Mouse (Mus musculus) CH12.LX (cell line): Measurements from ENCODE around the gene Rbfox1. TPM values are rescaled to one million over a fixed set of nuclear protein-coding genes. Genes with fewer than 3 reads are reported as not detected.

Experiments
- DNase-seq: peaks from one replicate; pipeline ENCODE4 v3.0.0-alpha.2; 2013; ENCODE audit errors: extremely low read depth
- H3K27ac ChIP-seq: 2 replicates; pipeline ENCODE4 v1.5.1; 2012; ENCODE audit warnings: low read depth, mild to moderate bottlenecking, control low read depth, moderate library complexity; ENCODE audit not compliant: insufficient read depth
- H3K27me3 ChIP-seq: replicated peaks from 2 replicates; pipeline ENCODE3; 2012; ENCODE audit warnings: inconsistent platforms
- H3K36me3 ChIP-seq, 2 experiments: replicated peaks in 1 of 2; 2 replicates each; pipeline versions ENCODE3 to v1.6.1; 2012; ENCODE audit warnings: inconsistent platforms in 1 of 2, low read length in 1 of 2, mild to moderate bottlenecking in 1 of 2, mixed read lengths in 1 of 2, moderate library complexity in 1 of 2; ENCODE audit not compliant: control insufficient read depth in 1 of 2, insufficient read depth in 1 of 2
- H3K4me1 ChIP-seq, 2 experiments: 2 replicates each; pipeline ENCODE4 v1.6.1; 2012; ENCODE audit warnings: inconsistent platforms in 1 of 2, moderate library complexity in 1 of 2; ENCODE audit not compliant: insufficient read depth in 2 of 2, control insufficient read depth in 1 of 2
- H3K4me2 ChIP-seq: 2 replicates; pipeline ENCODE4 v1.6.1; 2012; ENCODE audit warnings: low read depth, mild to moderate bottlenecking, control low read depth; ENCODE audit not compliant: poor library complexity, insufficient read depth, severe bottlenecking
- H3K4me3 ChIP-seq, 3 experiments: fragments of 150-350 bp in 1 of 3; sonication (generic) in 1 of 3; replicated peaks in 1 of 3; 2 replicates each; pipeline versions ENCODE3 to v1.5.1; 2011 to 2012; ENCODE audit warnings: low read depth in 2 of 3, low read length in 2 of 3, mild to moderate bottlenecking in 2 of 3, moderate library complexity in 2 of 3, control low read depth in 1 of 3, improper control_type of control experiment in 1 of 3, inconsistent platforms in 1 of 3, mixed read lengths in 1 of 3; ENCODE audit not compliant: poor library complexity in 1 of 3
- H3K79me2 ChIP-seq: replicated peaks from 2 replicates; pipeline ENCODE4 v1.6.1; 2012; ENCODE audit warnings: mild to moderate bottlenecking, moderate library complexity; ENCODE audit not compliant: control insufficient read depth, poor library complexity, insufficient read depth, severe bottlenecking; ENCODE audit errors: extremely low read depth
- H3K9ac ChIP-seq: 2 replicates; pipeline ENCODE4 v1.6.1; 2012; ENCODE audit warnings: low read depth, mild to moderate bottlenecking, control low read depth, moderate library complexity; ENCODE audit not compliant: insufficient read depth
- H3K9me3 ChIP-seq: replicated peaks from 2 replicates; pipeline ENCODE3; 2012; ENCODE audit warnings: low read length, inconsistent platforms, mixed read lengths
- CHD1 ChIP-seq: IDR thresholded peaks from 2 replicates; pipeline ENCODE4 v1.6.1; 2012; ENCODE audit warnings: low read depth, low read length, improper control_type of control experiment, inconsistent platforms
- CHD2 ChIP-seq: IDR thresholded peaks from 2 replicates; pipeline ENCODE4 v1.6.1; 2011; ENCODE audit warnings: low read length, improper control_type of control experiment
- CTCF ChIP-seq, 2 experiments: IDR thresholded peaks in 1 of 2; conservative IDR thresholded peaks in 1 of 2; 2 replicates each; pipeline ENCODE4 v1.5.1; 2011 to 2012; ENCODE audit warnings: low read depth in 2 of 2, low read length in 2 of 2, improper control_type of control experiment in 1 of 2, inconsistent platforms in 1 of 2, mild to moderate bottlenecking in 1 of 2, moderate library complexity in 1 of 2
- E2F4 ChIP-seq: IDR thresholded peaks from 2 replicates; pipeline ENCODE4 v1.6.1; 2011; ENCODE audit warnings: low read depth, low read length, improper control_type of control experiment; ENCODE audit not compliant: insufficient replicate concordance
- EP300 ChIP-seq: IDR thresholded peaks from 2 replicates; pipeline ENCODE4 v1.6.1; 2011; ENCODE audit warnings: low read length, improper control_type of control experiment
- ETS1 ChIP-seq: conservative IDR thresholded peaks from 2 replicates; pipeline ENCODE4 v1.6.1; 2012; ENCODE audit warnings: low read depth, mild to moderate bottlenecking, inconsistent platforms, low read length, improper control_type of control experiment, moderate library complexity
- GABPA ChIP-seq: IDR thresholded peaks from 2 replicates; pipeline ENCODE4 v1.6.1; 2012; ENCODE audit warnings: low read depth, low read length, improper control_type of control experiment, inconsistent platforms; ENCODE audit not compliant: insufficient replicate concordance
- IRF4 ChIP-seq: IDR thresholded peaks from 2 replicates; pipeline ENCODE4 v1.6.1; 2014; ENCODE audit warnings: low read depth, mild to moderate bottlenecking, inconsistent platforms, low read length, improper control_type of control experiment
- KAT2A ChIP-seq: IDR thresholded peaks from 2 replicates; pipeline ENCODE4 v1.6.1; 2012; ENCODE audit warnings: low read length, improper control_type of control experiment, inconsistent platforms; ENCODE audit not compliant: insufficient replicate concordance
- MAX ChIP-seq: IDR thresholded peaks from 2 replicates; pipeline ENCODE4 v1.6.1; 2011; ENCODE audit warnings: low read length, improper control_type of control experiment
- MEF2A ChIP-seq: IDR thresholded peaks from 2 replicates; pipeline ENCODE4 v1.6.1; 2014; ENCODE audit warnings: low read depth, mild to moderate bottlenecking, inconsistent platforms, low read length, improper control_type of control experiment, borderline replicate concordance
- MXI1 ChIP-seq: IDR thresholded peaks from 2 replicates; pipeline ENCODE4 v1.6.1; 2011; ENCODE audit warnings: mild to moderate bottlenecking, low read depth, low read length, improper control_type of control experiment
- MYC ChIP-seq: IDR thresholded peaks from 2 replicates; pipeline ENCODE4 v1.6.1; 2011; ENCODE audit warnings: low read depth, mild to moderate bottlenecking, improper control_type of control experiment, low read length
- NELFE ChIP-seq: IDR thresholded peaks from 2 replicates; pipeline ENCODE4 v1.6.1; 2011; ENCODE audit warnings: low read depth, low read length, improper control_type of control experiment
- PAX5 ChIP-seq: IDR thresholded peaks from 2 replicates; pipeline ENCODE4 v1.6.1; 2012; ENCODE audit warnings: low read length, inconsistent platforms, mixed read lengths
- POLR2A ChIP-seq: IDR thresholded peaks from 2 replicates; pipeline ENCODE4 v1.6.1; 2011; ENCODE audit warnings: low read depth, mild to moderate bottlenecking, improper control_type of control experiment, low read length
- SIN3A ChIP-seq: IDR thresholded peaks from 2 replicates; pipeline ENCODE4 v1.6.1; 2012; ENCODE audit warnings: low read length, improper control_type of control experiment, inconsistent platforms
- TCF12 ChIP-seq: IDR thresholded peaks from 2 replicates; pipeline ENCODE4 v1.6.1; 2014; ENCODE audit warnings: low read depth, mild to moderate bottlenecking, inconsistent platforms, low read length, improper control_type of control experiment
- USF2 ChIP-seq: conservative IDR thresholded peaks from 2 replicates; pipeline ENCODE4 v1.6.1; 2011; ENCODE audit warnings: low read depth, low read length, improper control_type of control experiment
- ZC3H11A ChIP-seq: IDR thresholded peaks from 2 replicates; pipeline ENCODE4 v1.6.1; 2012; ENCODE audit warnings: low read depth, mild to moderate bottlenecking, inconsistent platforms, low read length, improper control_type of control experiment
- ZKSCAN1 ChIP-seq: IDR thresholded peaks from 2 replicates; pipeline ENCODE4 v1.6.1; 2012; ENCODE audit warnings: low read depth, inconsistent platforms, low read length, improper control_type of control experiment, borderline replicate concordance
- ZNF384 ChIP-seq: IDR thresholded peaks from 2 replicates; pipeline ENCODE4 v1.6.1; 2012; ENCODE audit warnings: low read depth, low read length, improper control_type of control experiment, inconsistent platforms
- dilution Hi-C: fragments of 300-500 bp; cut with MboI; formaldehyde crosslinking; loops from 2 replicates; pipeline ENCODE4 v1.14.3; 2020; ENCODE audit warnings: low sequenced_read_pairs; ENCODE audit not compliant: extremely low pct_unique_long_range_greater_than_20kb, extremely low pct_ligation_motif_present
- in situ Hi-C: fragments of 300-500 bp; cut with MboI; formaldehyde crosslinking; loops from 3 replicates; pipeline ENCODE4 v1.14.3; 2019; ENCODE audit warnings: low sequenced_read_pairs, low pct_ligation_motif_present, low pct_unique_long_range_greater_than_20kb, mixed read lengths
- polyA plus RNA-seq: library from polyadenylated mRNA; unstranded; fragments of >175 nt; gene quantifications from 2 replicates; pipeline ENCODE4 v1.2.1, GENCODE M21; 2012; ENCODE audit warnings: low read depth; ENCODE audit not compliant: insufficient read length
- total RNA-seq, 2 experiments: library from RNA; depleted of rRNA; stranded (reverse); fragments of 300-350 nt in 1 of 2; fragments of >200 nt in 1 of 2; gene quantifications; 2 replicates each; pipeline ENCODE4 v1.2.3; 2012 to 2014

Gene Rbfox1
- total and polyA plus RNA-seq, 3 experiments: not detected

DNA sequence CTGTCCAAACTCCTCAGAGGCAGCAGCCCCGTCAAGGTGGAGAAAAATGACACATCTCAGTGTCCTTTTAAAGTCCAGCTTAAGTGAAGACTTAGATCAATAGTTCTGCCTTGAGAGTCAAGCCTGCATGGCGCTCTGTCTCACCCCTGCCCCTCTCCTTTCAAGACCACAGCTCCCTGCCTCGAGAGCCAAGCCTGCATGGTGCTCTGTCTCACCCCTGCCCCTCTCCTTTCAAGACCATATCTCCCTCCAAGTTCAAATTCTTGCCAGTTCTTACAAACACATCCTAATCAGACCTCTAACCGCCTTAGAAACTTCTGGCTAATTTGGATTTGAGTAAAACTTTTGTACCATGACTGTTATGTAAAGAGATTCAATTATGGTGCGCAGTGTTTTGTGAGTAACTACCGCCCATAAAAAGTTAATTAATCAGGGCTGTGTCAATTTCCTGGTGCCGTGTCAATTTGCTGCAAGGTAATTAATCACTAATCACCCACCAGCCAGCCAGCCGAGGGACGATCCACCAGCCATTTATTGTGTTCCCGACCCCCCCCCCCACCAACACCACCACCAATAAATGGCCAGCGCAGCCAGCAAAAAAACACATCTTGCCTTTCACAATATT lies 1461.0 kb downstream of the Rbfox1 start:
- in situ Hi-C loops: no loop called here
- no peak overlapping the region for H3K4me2 ChIP-seq
- TF ChIP-seq POLR2A: no peak
- no peak for TF ChIP-seq ZC3H11A
- no peak for TF ChIP-seq ZNF384
- TF ChIP-seq EP300: no peak
- TF ChIP-seq TCF12: no peak
- TF ChIP-seq CHD1: no peak
- no peak for TF ChIP-seq MEF2A
- no peak for TF ChIP-seq E2F4
- no peak for TF ChIP-seq GABPA
- TF ChIP-seq, all 38 proteins: peak for 0
- Histone ChIP-seq H3K4me1 (no peaks in the 10 kb centered on the region), H3K9ac (no peak overlapping the region), H3K27me3 (no peaks in the 10 kb centered on the region), H3K27ac (no peak overlapping the region), H3K9me3 (peaks cover 82% of the 10 kb centered on the region), H3K79me2 (no peaks in the 10 kb centered on the region), H3K4me3 (no peak overlapping the region), H3K36me3 (no peaks in the 10 kb centered on the region)
- no peak for DNase-seq
- dilution Hi-C loops: no loop called here

DNA sequence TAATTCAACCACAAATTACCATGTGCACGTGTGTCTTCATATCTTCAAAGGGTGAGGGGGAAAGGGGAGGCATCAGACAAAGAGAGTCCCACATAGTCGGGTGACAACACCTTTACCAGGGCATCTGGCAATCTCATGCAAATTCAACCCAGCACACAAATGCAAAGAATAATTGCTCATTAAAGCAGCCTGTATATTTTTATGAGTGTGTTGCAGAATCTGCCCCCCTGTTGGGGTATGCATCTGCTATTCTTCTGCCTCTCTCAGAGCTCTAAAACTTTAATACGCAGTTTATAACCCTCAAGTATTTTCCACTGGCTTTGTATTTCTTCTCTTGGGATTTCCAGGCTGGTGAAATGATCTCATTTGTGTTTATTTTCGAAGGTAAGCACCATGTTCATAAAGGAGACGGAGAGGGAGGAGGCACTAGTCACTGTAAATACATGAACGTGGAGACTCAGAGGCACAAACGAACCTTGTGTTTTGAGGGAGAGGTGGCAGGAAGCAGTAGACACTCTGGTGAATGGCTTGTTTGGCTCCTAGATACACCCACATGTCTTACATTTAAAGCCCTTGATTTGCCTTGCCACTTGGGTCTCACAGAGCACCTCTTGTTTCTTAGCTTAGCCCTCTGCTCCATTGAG lies 1462.5 kb downstream of the Rbfox1 start:
- H3K79me2 ChIP-seq: no peaks in the 10 kb centered on the region
- DNase-seq: no peak
- no peak overlapping the region for H3K9ac ChIP-seq
- no peak overlapping the region for H3K27ac ChIP-seq
- H3K27me3 ChIP-seq: no peaks in the 10 kb centered on the region
- dilution Hi-C loops (no loop called here), in situ Hi-C loops (no loop called here)
- H3K9me3 ChIP-seq: peaks cover 82% of the 10 kb centered on the region
- no peaks in the 10 kb centered on the region for H3K36me3 ChIP-seq
- H3K4me3 ChIP-seq: no peak overlapping the region
- TF ChIP-seq ZKSCAN1: no peak
- no peak for TF ChIP-seq TCF12
- TF ChIP-seq MEF2A: no peak
- TF ChIP-seq MXI1: no peak
- TF ChIP-seq PAX5: no peak
- no peak for TF ChIP-seq ZNF384
- no peak for TF ChIP-seq KAT2A
- no peak for TF ChIP-seq GABPA
- TF ChIP-seq USF2: no peak
- TF ChIP-seq CHD2: no peak
- no peak for TF ChIP-seq CHD1
- no peak for TF ChIP-seq ETS1
- TF ChIP-seq NELFE: no peak
- no peak for TF ChIP-seq MAX
- TF ChIP-seq IRF4: no peak
- no peak for TF ChIP-seq CTCF (conservative IDR thresholded peaks at IDR 0.05 in 1 of 2, IDR thresholded peaks at IDR 0.05 in 1 of 2; ENCODE audit: low read depth in 2 of 2, low read length in 2 of 2)
- TF ChIP-seq MYC: no peak
- TF ChIP-seq SIN3A: no peak
- no peak for TF ChIP-seq POLR2A
- TF ChIP-seq EP300: no peak
- no peak overlapping the region for H3K4me2 ChIP-seq
- H3K4me1 ChIP-seq: no peaks in the 10 kb centered on the region
